Mouse (Mus musculus): Measurements from ENCODE around the gene Lbhd2.

DNA sequence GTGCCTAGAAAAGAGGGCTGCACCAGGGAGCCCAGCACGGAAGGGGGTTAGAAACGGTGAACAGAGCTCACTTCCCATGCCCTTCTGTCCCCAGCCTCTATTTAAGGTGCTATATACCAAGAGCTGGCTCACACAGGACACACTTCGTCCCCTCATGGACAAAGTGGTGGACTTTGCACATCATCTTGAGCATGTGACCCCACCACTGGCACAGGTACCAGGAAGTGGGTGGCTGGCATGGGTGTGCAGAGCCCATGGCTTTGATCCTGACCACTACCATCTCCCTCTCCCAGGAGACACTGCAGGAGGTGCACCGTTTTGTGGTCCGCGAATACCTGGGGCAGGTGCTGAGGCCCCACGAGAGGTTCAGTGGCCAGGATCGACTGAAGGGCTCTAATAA is 21.8 kb downstream of the Lbhd2 start:
- no peak for TF ChIP-seq CTCF (IDR thresholded peaks at IDR 0.05; ENCODE audit: low read depth, low read length)
- no peak for TF ChIP-seq GATA1 (IDR thresholded peaks at IDR 0.05; ENCODE audit: borderline replicate concordance, low read length)
- no peak for TF ChIP-seq GATA2 (IDR thresholded peaks at IDR 0.05; ENCODE audit: borderline replicate concordance, low read depth, low read length)
- TF ChIP-seq TAL1 (conservative IDR thresholded peaks at IDR 0.05; ENCODE audit: low read depth, low read length): no peak
